Mouse (Mus musculus): ENCODE measurements around the gene Rasgrf1.

DNA sequence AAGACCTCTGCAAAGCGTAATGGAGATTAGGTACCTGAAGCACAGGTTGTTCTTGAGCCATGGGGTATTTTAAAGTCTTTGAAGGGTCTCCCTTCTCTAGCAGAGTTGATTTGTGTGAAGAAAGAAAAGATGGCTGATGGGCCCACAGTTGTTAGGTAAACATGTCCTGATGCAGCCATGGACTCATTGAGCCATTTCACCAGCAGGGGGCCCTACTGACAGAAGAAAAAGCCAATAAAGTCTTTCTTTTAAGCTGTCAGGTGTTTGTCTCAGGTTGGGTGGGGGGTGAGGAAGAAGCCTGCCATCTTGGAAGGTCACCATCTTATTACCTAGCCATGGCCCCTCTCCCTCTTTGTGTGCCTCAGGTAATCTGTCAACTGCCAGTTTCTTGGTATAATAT, 30.7 kb downstream of the Rasgrf1 start:
- TF ChIP-seq CTCF (IDR thresholded peaks at IDR 0.05; ENCODE audit: insufficient read depth, low read depth, low read length): no peak
- no peak for TF ChIP-seq POLR2A (IDR thresholded peaks at IDR 0.05; ENCODE audit: insufficient read depth, low read depth, low read length)

Data from olfactory bulb, adult 2 months (tissue).